24 mouse cellular contexts compared by ENCODE assay signal in the genomic region with DNA sequence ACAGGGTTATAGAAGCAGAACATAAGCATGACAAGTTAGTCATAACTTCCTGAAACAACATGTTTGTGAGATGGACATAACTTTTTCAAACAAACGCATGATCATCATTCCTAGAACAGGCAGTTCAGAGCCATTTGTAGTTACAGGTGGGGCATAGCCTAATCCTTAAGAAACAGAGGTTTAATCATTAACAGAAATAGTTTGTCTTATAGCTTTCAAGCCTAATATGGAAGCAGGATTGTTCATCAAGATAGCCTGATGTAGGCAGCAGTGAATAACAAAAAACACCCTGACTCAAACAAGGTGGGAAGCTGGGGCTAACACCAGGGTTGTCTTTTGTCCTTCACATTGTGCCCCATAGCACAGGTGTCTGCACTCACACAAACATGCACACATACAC.
DNase-seq lines count a peak whose midpoint lies in the region; ATAC-seq and TF ChIP-seq lines count a peak whose summit lies in the region.
"Had no signal": no experiment of that assay in that cellular context is flagged by ENCODE, and none has a peak within 500 bp of the region (broad histone marks: within the 10 kb centered on the region; RNA-seq: fewer than 3 reads in every experiment).

No protein-coding gene starts in this region.

- no peaks in the 10 kb centered on the region for H3K27me3 ChIP-seq in heart, embryonic 16.5 days (ENCODE audit: control insufficient read depth, insufficient read depth, low read length)
- H3K27me3 ChIP-seq in kidney, postnatal 0 days (ENCODE audit: insufficient read depth, low read length) = no peaks in the 10 kb centered on the region
- peaks cover 16% of the 10 kb centered on the region; the same call in 1 of the 2 replicates for H3K27me3 ChIP-seq in kidney, embryonic 16.5 days (ENCODE audit: insufficient read depth, low read length)
- H3K27me3 ChIP-seq in midbrain, embryonic 13.5 days = peaks cover 51% of the 10 kb centered on the region; the same call in 1 of the 2 replicates
- H3K27me3 ChIP-seq: forebrain, embryonic 15.5 days had no signal

- no peaks in the 10 kb centered on the region for H3K36me3 ChIP-seq in heart, embryonic 16.5 days (ENCODE audit: control insufficient read depth, insufficient read depth)
- no peaks in the 10 kb centered on the region for H3K36me3 ChIP-seq in kidney, postnatal 0 days (ENCODE audit: insufficient read depth, low read length)
- no peaks in the 10 kb centered on the region for H3K36me3 ChIP-seq in kidney, embryonic 16.5 days (ENCODE audit: insufficient read depth, low read length)
- H3K36me3 ChIP-seq in midbrain, embryonic 13.5 days = no peaks in the 10 kb centered on the region
- H3K36me3 ChIP-seq: embryonic facial prominence, embryonic 10.5 days; embryonic facial prominence, embryonic 13.5 days; forebrain, embryonic 12.5 days; forebrain, embryonic 15.5 days; heart, embryonic 10.5 days; heart, embryonic 13.5 days; hindbrain, embryonic 15.5 days had no signal

- H3K4me3 ChIP-seq in heart, embryonic 16.5 days (ENCODE audit: low read length) = no peak overlapping the region
- H3K4me3 ChIP-seq in kidney, postnatal 0 days (replicated peaks; ENCODE audit: low read depth, low read length) = no peak overlapping the region
- H3K4me3 ChIP-seq in kidney, embryonic 16.5 days (ENCODE audit: low read length) = no peak overlapping the region
- no peak overlapping the region for H3K4me3 ChIP-seq in olfactory bulb, adult 2 months (ENCODE audit: insufficient read depth, low read depth, low read length)
- no peak overlapping the region for H3K4me3 ChIP-seq in midbrain, embryonic 13.5 days (replicated peaks)
- H3K4me3 ChIP-seq: embryonic facial prominence, embryonic 10.5 days; embryonic facial prominence, embryonic 13.5 days; erythroblast, embryonic 14.5 days; forebrain, embryonic 12.5 days; forebrain, embryonic 15.5 days; heart, adult 2 months; heart, embryonic 10.5 days; heart, embryonic 13.5 days; hindbrain, embryonic 15.5 days had no signal

- H3K9me3 ChIP-seq in heart, embryonic 16.5 days (replicated peaks; ENCODE audit: control insufficient read depth, low read length) = no peaks in the 10 kb centered on the region
- H3K9me3 ChIP-seq in kidney, postnatal 0 days (replicated peaks; ENCODE audit: low read length) = no peaks in the 10 kb centered on the region
- no peaks in the 10 kb centered on the region for H3K9me3 ChIP-seq in kidney, embryonic 16.5 days (ENCODE audit: low read length)
- no peaks in the 10 kb centered on the region for H3K9me3 ChIP-seq in midbrain, embryonic 13.5 days
- H3K9me3 ChIP-seq: embryonic facial prominence, embryonic 10.5 days; embryonic facial prominence, embryonic 13.5 days; forebrain, embryonic 12.5 days; forebrain, embryonic 15.5 days; heart, embryonic 10.5 days; heart, embryonic 13.5 days; hindbrain, embryonic 15.5 days had no signal

- no peak overlapping the region for H3K9ac ChIP-seq in heart, embryonic 16.5 days (ENCODE audit: low read length)
- H3K9ac ChIP-seq in kidney, postnatal 0 days (ENCODE audit: low read depth, low read length) = no peak overlapping the region
- H3K9ac ChIP-seq in kidney, embryonic 16.5 days (replicated peaks; ENCODE audit: low read length) = no peak overlapping the region
- H3K9ac ChIP-seq in midbrain, embryonic 13.5 days (replicated peaks) = no peak overlapping the region
- H3K9ac ChIP-seq: embryonic facial prominence, embryonic 13.5 days; forebrain, embryonic 12.5 days; forebrain, embryonic 15.5 days; heart, embryonic 13.5 days; hindbrain, embryonic 15.5 days had no signal

- no peak overlapping the region for H3K4me2 ChIP-seq in heart, embryonic 16.5 days (ENCODE audit: low read depth, low read length)
- H3K4me2 ChIP-seq in kidney, postnatal 0 days (ENCODE audit: low read length) = no peak overlapping the region
- no peak overlapping the region for H3K4me2 ChIP-seq in kidney, embryonic 16.5 days (replicated peaks; ENCODE audit: low read depth, low read length)
- H3K4me2 ChIP-seq in midbrain, embryonic 13.5 days (replicated peaks) = no peak overlapping the region
- H3K4me2 ChIP-seq: embryonic facial prominence, embryonic 13.5 days; forebrain, embryonic 12.5 days; forebrain, embryonic 15.5 days; heart, embryonic 13.5 days; hindbrain, embryonic 15.5 days had no signal

- no peak for DNase-seq in heart, postnatal 4 days
- peak; percentile 11 for DNase-seq in kidney, postnatal 0 days (ENCODE audit: low spot score)
- DNase-seq: cerebellum, adult 11-12 months; cerebellum, adult 8-10 months; cerebellum, postnatal 10 days; cerebellum, postnatal 36 days; embryo, embryonic 11 days; gastrocnemius, postnatal 25 days; heart, adult 2 months; heart, postnatal 10 days; heart, postnatal 36 days had no signal

- 85% methylated on average over 1 of the region's 1 CpGs for WGBS in heart, embryonic 16.5 days
- WGBS in kidney, postnatal 0 days = 80% methylated on average over 1 of the region's 1 CpGs
- WGBS in kidney, embryonic 16.5 days = 67% methylated on average over 1 of the region's 1 CpGs
- WGBS in olfactory bulb, adult 2 months = 76% methylated on average over 1 of the region's 1 CpGs
- WGBS in midbrain, embryonic 13.5 days = 90% methylated on average over 1 of the region's 1 CpGs

- peaks cover 34% of the 10 kb centered on the region for H3K4me1 ChIP-seq in heart, embryonic 16.5 days (ENCODE audit: control insufficient read depth, insufficient read depth, low read length)
- no peaks in the 10 kb centered on the region for H3K4me1 ChIP-seq in kidney, postnatal 0 days (replicated peaks; ENCODE audit: insufficient read depth, low read length)
- peaks cover 30% of the 10 kb centered on the region; the same call in 1 of the 2 replicates for H3K4me1 ChIP-seq in kidney, embryonic 16.5 days (ENCODE audit: insufficient read depth, low read length)
- peaks cover 31% of the 10 kb centered on the region for H3K4me1 ChIP-seq in olfactory bulb, adult 2 months (ENCODE audit: control insufficient read depth, insufficient read depth, low read length)
- peaks cover 19% of the 10 kb centered on the region for H3K4me1 ChIP-seq in midbrain, embryonic 13.5 days (replicated peaks)

- ATAC-seq in heart, embryonic 16.5 days (replicated peaks; ENCODE audit: extremely low read depth, insufficient read depth, low FRiP score) = no peak
- ATAC-seq in kidney, postnatal 0 days (replicated peaks; ENCODE audit: low FRiP score, low read depth) = no peak
- no peak for ATAC-seq in kidney, embryonic 16.5 days (ENCODE audit: low FRiP score, low TSS enrichment)
- ATAC-seq in midbrain, embryonic 13.5 days = no peak
- ATAC-seq: activated CD4-positive, CD25-positive, alpha-beta regulatory T cell, adult 4 months; forebrain, embryonic 15.5 days had no signal

- TF ChIP-seq POLR2A in olfactory bulb, adult 2 months (IDR thresholded peaks at IDR 0.05; ENCODE audit: insufficient read depth, low read depth, low read length) = no peak

- 0 out of 2 replicates have a peak overlapping the region, but pooled peaks have one; percentile 7 for H3K27ac ChIP-seq in heart, embryonic 16.5 days (ENCODE audit: low read length)
- no peak overlapping the region for H3K27ac ChIP-seq in kidney, postnatal 0 days
- no peak overlapping the region for H3K27ac ChIP-seq in kidney, embryonic 16.5 days (ENCODE audit: low read length)
- H3K27ac ChIP-seq in olfactory bulb, adult 2 months (ENCODE audit: insufficient read depth, low read depth, low read length) = peak overlapping the region; percentile 89
- H3K27ac ChIP-seq in midbrain, embryonic 13.5 days = no peak overlapping the region
- H3K27ac ChIP-seq: embryonic facial prominence, embryonic 10.5 days; embryonic facial prominence, embryonic 13.5 days; forebrain, embryonic 12.5 days; forebrain, embryonic 15.5 days; heart, adult 2 months; heart, embryonic 10.5 days; hindbrain, embryonic 15.5 days had no signal

- no peak for TF ChIP-seq CTCF in kidney, postnatal 0 days (IDR thresholded peaks at IDR 0.05; ENCODE audit: low read depth)
- TF ChIP-seq CTCF in olfactory bulb, adult 2 months (IDR thresholded peaks at IDR 0.05; ENCODE audit: insufficient read depth, low read depth, low read length) = no peak

Comparison
In these comparisons a context has a peak if more than half of its experiments do, and no peak if none do; other contexts are left out.
1. H3K27ac ChIP-seq: peak in heart, embryonic 16.5 days (single experiment) and olfactory bulb, adult 2 months (single experiment); none in kidney, postnatal 0 days (single experiment), kidney, embryonic 16.5 days (single experiment) and midbrain, embryonic 13.5 days (single experiment).